Mouse (Mus musculus): ENCODE measurements around the gene Ankrd10. TPM values are rescaled to one million over a fixed set of nuclear protein-coding genes. Genes with fewer than 3 reads are reported as not detected.

Ankrd10 gene
- polyA plus RNA-seq (2012), result 74.3 and 83.6 TPM in 2 replicates

GRCm38 (mm10) chr8:11635611-11636081, at the start of gene Ankrd10:
Gene Ankrd10, minus strand, starts transcription at chr8:11635757.

Other genes starting within 250 kb of the Ankrd10 start
- 4.8 and 6.0 TPM in 2 replicates for gene Rab20, start 157.0 kb downstream of the Ankrd10 start, polyA plus RNA-seq (2012)
- gene Naxd, start 138.3 kb downstream of the Ankrd10 start, polyA plus RNA-seq (2012), result 47.5 and 56.8 TPM in 2 replicates
- 36.0 and 37.7 TPM in 2 replicates for gene Cars2, start 85.0 kb downstream of the Ankrd10 start, polyA plus RNA-seq (2012)
- 66.6 and 94.6 TPM in 2 replicates for gene Ing1, start 80.2 kb downstream of the Ankrd10 start, polyA plus RNA-seq (2012)
- gene 1700016D06Rik, start 65.3 kb upstream of the Ankrd10 start, polyA plus RNA-seq (2012), result not detected in 2 replicates
- gene Arhgef7, start 92.0 kb upstream of the Ankrd10 start, polyA plus RNA-seq (2012), result 19.3 and 20.1 TPM in 2 replicates
- not detected in 2 replicates for gene Tex29, start 204.7 kb upstream of the Ankrd10 start, polyA plus RNA-seq (2012)

Measured in megakaryocyte-erythroid progenitor cell, adult 5 weeks (primary cell).